Mouse (Mus musculus) brain, adult 2 months (tissue): ENCODE measurements at regions not wholly inside any gene's neighbourhood (a gene's known extent, or its start where the extent isn't known, plus 50 kb on each side); places are given as distances from the start of the nearest gene placed in this dataset.
A peak's percentile ranks its signal among the peaks of the same experiment; 100 is the strongest.

Source experiments
- DNase-seq: peaks from one replicate; pipeline ENCODE4 v3.0.0; 2011; ENCODE audit warnings: low read depth, low spot score

DNA sequence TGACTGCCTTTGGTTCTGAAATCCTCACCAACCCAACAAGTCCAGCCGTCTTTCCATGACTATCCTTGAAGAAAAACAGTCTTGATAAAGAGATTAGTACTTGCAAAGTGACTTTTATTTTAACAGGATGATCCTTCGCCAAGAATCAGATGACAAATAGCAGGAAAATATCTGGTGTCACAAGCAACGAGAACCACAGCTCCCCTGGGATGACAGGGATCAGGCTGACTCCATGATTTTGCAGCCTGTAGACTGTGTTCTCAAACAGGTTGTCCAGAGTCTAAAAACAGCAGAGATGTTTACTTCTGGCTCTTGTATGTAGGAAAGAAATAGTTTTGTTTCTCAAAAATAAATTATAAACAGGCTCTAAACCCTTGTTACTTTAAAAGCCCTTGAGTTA, 63.3 kb downstream of the Tmem18 start:
- no peak for DNase-seq

DNA sequence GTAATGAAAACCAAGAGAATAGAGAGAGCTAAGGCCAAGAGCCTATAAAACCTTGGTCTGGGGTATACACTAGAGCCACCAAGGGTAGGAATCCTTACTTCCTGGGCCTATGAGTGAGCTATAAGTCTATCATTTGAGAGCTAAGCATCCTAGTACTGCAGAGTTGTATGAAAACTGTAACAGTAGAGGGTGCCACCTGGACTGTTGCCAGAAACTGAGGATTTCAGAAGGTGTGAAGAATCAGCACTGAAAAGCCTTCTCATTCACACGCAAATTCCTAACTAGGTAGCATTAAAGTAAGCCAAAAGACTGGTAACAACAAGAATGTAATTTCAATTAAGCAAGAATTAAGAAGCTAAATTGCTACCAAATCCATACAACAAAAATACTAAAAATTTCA, 67.3 kb downstream of the Tmem18 start:
- peak; percentile 43 for DNase-seq

DNA sequence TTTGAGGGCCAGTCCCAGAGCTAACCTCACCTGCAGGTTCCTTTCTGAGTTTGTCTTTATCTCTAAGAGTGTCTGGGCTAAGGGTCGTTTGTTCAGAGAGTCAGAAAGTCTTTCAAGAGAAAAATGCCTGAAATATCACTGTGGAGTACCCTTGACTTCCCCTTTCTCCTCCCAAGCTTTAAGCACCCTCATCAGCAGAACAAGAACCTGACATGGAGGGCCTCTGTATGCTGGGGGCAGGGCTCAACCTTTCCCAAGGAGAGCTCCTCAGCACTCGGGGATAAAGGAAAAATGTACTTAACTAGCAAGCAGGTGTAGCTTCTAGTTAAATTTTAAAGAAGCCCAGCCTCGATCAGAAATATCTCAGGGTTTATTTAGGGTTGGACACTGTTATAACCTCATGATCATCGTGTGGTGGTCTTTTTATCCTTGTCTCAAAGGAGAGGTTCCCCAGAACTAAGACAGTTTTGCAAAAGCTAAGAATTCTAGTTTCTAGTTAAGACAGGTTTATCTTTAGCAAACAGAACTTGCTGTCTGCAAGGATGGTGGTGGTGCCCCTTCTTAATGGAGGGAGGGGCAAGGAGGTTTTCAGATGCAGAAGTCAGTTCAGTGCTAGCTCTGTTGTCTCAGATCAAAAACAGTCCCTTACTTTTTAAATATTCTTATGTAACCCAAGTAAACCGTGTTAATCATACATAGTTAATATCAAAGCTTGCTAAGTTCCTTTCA, 70.3 kb downstream of the Tmem18 start:
- DNase-seq = no peak

DNA sequence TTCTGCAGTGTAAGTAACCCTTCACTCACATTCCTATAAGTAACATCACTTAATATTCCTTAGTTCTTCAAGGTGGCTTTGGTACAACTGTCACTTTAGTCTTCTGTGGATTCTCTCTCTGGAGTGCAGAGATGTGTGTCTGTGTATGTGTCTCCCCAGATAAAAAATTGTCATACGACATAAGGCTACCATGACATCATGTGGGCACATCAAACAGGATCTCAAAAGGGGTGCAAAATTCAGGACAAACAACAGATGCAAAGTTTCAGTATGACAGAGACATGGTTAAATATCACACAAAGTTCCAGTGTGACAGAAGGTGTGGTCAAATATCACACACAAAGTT, 70.8 kb downstream of the Tmem18 start:
- no peak for DNase-seq

DNA sequence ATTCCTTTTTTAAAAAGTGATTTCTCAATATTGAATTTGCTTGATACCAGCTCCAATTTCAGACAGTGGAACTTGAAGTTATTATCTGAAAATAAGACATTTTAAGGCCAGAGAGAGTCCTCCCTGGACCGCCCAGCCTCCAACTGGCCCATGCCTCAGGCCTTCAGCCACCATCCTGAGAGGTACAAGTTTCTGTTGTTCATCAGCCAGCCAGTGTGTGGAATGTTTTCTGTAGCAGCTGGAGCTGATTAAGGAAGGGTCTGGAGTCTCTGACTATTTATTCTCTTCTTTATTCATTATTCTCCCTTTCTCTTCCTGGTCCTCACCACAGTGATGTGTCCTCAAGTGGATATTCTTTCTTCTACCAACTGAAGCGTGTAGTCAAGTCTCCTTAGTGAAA, 94.6 kb downstream of the Tmem18 start:
- no peak for DNase-seq

DNA sequence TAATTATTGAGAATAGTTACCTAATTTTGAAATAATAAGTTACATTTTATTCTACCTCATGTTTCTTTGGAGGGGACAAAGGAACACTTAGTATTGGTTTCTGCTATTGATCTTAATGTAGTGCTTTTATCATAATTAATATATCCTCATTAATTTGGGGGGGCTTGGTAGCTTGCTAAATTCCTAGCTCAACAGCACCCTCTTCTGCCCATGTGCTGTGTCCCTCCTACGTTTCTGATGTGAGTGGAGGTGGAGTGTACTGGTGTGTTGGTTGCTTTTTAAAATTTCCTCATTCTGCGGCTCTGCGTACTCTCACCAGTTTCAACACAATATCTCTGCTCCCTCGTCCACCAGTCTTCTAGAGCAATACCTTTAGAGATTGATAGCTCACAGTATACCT, 105.8 kb downstream of the Tmem18 start:
- DNase-seq = peak; percentile 18

DNA sequence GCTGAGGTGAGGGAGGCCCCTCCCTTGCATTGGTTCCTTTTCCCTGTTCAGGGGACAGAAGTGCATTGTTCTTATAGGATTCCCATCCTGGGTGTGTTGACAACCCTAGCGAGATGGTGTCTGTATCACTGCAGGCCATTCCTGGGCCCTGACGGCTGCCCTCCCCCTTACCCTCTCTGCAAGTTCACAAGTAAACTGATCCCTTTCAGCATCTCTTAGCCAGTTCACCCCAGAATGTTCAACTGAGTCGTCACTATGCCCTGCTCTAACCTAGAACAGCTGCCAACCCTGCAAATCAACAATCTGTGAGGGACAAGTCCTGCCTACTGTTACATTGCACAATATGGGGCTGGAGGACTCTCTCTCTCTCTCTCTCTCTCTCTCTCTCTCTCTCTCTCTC, 109.3 kb downstream of the Tmem18 start:
- no peak for DNase-seq

DNA sequence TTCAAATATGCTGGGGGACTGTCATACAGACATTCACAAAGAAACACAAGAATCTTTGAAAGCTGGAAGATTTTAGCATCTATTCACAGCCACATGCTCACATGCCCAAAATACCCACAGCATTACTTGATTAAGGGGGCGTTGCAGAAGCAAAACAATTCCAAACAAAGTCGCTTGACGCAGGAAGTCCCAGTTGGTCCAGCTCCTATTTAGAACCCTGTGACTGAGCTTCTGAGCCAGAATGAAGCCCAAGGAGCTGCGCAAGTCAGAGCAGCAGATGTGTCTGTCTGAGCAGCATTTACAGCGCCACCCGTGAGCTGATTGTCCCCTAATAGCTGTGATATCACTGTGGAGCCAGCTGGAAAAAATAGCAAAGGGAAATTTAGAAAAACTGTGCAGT, 114.0 kb downstream of the Tmem18 start:
- peak; percentile 87 for DNase-seq

DNA sequence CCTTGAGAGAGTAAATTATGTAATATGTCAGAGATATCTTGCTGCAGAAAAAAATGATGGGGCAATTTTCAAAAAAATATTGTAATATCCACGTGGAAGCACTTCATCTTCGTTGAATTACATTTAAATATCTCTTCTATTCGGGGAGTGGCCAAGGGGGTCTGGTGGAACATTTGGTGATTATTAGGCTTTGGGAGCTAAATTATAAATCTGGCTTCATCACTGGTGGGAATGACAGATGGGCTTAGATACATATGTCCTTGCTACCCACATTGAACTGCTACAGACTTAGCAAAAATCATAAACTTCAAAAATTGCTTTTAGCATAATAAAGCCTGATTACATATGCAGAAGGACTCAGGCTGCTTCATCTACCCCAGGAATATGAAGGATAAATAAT, 119.5 kb downstream of the Tmem18 start:
- DNase-seq = no peak

DNA sequence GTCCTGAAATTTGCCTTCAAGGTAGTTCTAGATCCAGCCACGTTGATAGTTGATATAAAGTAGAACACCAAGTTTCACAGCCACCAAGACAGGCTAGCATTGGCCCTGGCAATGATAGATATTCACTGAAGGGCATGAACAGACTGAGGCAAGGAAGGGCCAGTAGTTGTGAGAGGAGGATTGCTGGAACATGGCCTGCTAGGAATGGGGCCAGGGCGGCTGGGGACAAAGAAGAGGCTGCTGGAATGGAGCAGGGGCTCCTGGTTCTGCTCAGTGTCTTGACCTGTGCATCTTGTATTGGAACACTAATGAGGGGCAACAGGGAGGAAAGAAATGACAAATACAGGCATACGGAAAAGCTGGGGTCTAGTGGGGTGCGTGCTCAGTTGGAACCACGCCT, 123.0 kb downstream of the Tmem18 start:
- DNase-seq = no peak

DNA sequence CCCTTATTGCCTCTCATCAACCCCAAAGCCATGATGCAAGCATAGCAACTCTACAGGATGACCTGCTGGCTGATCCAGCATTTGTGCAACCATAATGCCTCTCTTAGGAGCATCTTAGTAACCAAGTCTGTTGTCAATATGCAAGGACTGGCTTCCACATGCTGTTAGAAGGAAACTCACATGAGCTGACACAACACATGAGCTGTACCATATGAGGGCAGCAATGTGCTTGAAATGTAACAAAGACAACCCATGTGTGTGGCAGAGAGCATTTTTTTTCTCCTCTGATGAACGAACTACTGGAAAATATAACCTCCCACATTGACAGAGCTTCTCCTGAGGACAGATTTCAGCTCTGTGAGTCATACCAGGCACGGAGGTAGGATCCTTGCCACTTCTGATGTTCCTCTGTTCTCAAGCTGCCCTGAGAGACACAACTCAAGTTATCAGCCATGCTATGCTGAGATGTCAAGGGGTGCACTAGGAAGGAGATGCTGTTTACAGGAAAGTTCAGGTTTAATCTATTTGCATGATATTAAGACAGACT, 124.5 kb downstream of the Tmem18 start:
- peak; percentile 47 for DNase-seq

DNA sequence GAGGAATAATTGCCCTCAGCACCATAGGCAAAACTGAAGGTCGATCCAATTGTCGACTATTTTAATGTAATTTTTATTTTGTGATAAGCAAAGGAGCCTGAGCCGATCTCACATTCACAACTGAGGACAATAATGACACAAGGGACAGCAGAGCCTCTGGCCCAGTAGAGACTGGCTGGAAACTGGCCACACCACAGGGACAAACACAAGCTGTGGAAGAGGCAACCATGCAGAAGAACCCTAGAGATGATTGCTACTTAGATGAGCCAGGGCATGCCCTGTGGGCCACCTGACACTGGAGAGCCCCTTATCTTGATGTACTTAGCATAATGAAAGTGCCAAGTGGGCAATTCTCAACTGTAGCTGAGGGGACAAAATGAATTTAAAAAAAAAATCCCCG, 126.3 kb downstream of the Tmem18 start:
- no peak for DNase-seq

DNA sequence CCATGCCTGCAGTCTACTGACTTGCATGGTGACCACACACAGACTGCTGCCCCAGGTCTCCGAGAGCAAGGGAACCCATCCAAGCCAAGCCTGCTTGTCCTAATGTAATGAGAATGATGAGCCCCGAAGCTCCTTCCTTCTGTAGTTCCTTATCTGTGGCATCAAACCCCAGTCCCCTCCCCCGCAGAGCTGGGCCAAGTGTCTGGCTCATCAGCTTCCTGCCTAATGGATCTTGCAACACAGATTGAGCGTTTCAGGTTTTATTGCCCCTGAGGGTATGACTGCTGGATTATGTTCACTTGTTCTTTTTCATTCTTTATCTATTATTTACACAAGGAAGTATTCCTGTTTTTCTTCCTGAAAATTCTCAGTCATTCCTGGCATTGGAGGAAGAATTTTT, 142.5 kb downstream of the Tmem18 start:
- no peak for DNase-seq

DNA sequence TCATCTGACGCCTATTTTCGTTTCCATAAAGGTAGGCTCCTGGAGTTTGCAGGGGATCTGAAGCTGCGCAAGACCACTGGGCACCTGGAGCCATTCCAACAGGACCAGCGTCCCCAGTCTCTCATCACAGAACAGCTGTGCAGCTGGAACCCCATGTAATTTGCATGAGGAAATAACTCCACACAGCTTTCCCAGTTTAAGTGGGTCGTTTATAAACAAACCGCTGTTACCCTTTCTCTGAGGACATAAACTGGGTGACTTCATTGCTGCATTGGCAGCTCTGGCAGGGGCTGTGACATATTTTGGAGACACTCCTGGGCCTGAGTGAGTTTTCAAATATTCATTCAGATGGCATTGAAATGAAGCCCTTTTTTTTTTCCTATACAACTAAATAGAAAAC, 145.2 kb downstream of the Tmem18 start:
- no peak for DNase-seq

DNA sequence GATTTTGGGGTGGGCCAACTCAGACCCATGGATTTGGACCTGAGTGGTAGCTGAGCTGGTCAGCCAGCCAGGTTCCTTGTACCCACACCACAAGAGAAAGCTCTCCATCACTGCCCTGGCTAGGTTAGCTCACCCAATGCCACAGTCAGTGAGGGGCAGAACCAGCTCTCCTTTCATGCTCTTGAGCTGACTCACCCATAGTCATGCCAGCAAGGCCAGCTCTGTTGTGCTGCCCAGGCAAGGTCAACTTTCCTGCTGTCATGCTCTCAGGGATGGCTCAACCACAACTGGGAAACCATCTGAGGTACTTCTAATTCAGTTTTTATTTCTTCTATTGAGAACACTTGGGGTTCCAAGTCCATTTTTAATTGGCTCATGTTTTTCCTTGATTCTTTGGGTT, 116.5 kb upstream of the Alkal2 start:
- no peak for DNase-seq

DNA sequence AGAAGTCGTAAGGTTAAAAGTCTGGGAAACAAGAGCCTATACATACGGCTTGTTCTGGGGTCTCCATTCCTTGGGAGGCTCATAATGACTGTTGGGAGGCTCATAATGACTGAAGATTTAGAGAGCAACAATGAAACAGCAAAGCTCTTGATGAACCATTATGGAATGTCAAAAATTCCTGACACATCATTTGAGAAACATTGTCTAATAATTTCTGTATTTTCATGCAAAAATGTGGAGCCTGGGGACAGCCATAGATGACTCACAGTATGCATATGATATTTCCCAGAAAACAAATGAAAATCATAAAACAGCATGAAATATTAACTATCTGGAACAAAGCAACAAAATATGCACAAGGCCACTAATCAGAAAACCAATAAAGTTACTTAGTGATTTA, 90.8 kb upstream of the Alkal2 start:
- DNase-seq = no peak

DNA sequence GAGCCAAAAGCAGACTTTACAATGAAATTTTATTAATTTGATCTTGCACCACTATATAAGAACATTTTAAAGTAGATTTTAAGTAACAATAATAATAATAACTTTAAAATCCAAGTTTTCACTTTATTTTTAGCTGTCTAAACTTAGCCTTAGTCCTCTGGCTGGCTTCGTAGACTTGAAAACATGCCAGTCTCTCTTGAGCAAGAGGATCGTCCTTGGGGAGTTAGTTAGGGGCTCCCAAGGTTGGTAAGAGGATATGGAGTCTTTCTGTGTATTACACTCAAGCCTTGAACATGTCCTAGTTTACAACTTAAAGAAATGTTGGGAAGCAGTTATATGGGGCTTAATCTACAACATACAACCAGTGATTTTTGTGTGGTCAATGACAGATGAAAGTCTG, 68.0 kb upstream of the Alkal2 start:
- DNase-seq = no peak

DNA sequence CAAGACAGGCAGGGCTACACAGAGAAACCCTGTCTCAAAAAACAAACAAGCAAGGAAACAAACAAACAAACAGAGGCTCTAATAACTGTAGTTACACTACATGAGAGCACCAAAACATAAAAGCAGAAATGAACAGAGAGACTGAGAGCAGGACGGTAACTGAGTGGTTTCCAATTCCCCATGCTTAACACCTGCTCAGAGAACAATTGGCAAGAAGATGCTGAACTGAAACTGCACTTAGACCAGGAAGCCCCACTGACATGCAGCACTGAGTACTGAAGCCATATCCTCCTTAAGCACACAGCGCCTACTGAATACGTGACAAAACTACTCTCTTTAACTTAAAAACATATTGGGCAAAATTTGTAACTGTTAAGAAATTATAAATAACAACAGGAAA, 52.7 kb upstream of the Alkal2 start:
- DNase-seq = no peak
